Mouse (Mus musculus): ENCODE results near the gene Smndc1.
"Not testable (repeated sequence)": the region's sequence is repeated elsewhere in the genome, so short reads cannot be mapped to it uniquely, and the experiment has no call there.

Gene Smndc1

GRCm38 (mm10) chr19:53412149-53412848, 21.9 kb upstream of the Smndc1 start:
- DNase-seq (ENCODE audit: low read depth, low spot score): peak; percentile 99

DNA sequence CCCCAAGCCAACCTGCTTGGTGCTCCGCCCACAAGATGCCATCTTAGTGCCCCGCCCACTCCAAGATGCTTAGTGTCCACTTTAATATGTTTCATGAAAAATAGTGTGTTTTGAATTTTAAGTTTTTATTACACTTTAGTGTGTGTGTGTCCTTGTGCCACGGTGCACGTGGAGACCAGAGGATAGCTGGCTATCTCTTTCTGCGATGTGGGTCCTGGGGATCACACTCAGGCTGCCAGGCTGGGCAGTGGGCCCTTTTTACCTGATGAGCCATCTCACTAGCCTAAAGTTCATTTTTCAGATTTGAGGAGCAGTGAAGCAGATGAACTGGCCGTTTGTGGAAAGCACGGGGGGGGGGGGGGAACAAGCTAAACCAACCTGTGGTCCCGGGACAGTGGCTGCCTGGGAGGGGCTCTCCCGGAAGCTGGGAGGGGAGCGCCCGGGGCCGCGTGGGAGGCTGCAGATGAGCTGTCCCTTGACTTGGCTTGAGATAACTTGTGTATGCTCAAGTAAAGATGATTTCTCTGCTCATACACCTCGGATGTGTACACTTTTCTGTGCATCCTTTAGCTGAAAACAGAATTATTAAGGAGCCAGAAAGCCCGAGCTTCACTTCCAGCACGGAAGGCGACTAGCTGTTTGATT, 19.4 kb upstream of the Smndc1 start:
- no peak for DNase-seq (ENCODE audit: low read depth, low spot score)

- DNase-seq (ENCODE audit: low read depth, low spot score): peak; percentile 93
Measured at GRCm38 (mm10) chr19:53408398-53408797, 18.0 kb upstream of the Smndc1 start.

DNA sequence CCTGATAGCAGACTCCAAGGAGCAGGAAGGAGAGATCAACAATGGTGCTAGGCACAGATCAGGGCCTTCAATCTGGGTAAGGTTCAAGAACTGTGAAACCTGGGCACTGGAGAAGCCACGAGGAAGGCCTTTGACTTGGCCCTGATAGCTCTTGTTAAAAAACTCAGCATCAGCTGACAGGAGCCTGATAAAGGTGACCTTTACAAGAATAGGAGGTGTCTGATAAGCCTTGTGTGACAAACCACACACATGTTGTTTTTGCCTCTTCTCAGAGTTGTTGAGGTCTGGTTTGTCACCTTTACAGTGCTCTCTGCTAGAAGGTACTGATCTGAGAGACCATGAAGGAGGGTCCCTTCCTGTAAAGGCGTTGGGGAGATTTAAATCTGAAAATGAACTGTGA, 17.0 kb upstream of the Smndc1 start:
- DNase-seq (ENCODE audit: low read depth, low spot score): no peak

- peak; percentile 85 for DNase-seq (ENCODE audit: low read depth, low spot score)
Measured at GRCm38 (mm10) chr19:53405810-53406209, 15.4 kb upstream of the Smndc1 start.

DNA sequence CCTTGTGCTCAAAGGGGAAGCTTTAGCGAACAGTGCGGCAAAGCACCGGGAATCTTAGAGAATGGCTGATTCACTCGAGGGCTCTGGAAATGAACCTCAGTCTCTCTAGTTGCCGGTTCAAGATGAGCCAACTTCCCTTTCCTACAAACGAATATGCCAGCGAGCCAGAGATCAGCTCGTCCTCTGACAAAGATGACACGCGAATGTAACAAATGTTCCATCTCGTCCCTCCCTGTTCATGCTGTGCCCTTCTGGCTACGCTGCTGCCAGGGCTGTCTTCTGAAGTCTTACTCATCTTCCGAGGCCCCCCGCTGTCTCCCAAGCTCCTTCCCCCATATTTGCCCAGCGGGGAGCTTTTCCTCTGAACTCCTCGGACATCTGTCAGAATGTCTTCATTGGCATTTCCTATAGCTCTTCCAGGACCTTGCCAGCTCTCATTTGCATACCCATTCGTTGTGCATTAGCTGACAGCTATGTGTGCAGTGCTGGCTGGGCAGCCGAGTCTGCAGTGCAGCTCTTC, 14.5 kb upstream of the Smndc1 start:
- no peak for DNase-seq (ENCODE audit: low read depth, low spot score)

GRCm38 (mm10) chr19:53404219-53404836, 13.9 kb upstream of the Smndc1 start:
- peak; percentile 99 for DNase-seq (ENCODE audit: low read depth, low spot score)

DNA sequence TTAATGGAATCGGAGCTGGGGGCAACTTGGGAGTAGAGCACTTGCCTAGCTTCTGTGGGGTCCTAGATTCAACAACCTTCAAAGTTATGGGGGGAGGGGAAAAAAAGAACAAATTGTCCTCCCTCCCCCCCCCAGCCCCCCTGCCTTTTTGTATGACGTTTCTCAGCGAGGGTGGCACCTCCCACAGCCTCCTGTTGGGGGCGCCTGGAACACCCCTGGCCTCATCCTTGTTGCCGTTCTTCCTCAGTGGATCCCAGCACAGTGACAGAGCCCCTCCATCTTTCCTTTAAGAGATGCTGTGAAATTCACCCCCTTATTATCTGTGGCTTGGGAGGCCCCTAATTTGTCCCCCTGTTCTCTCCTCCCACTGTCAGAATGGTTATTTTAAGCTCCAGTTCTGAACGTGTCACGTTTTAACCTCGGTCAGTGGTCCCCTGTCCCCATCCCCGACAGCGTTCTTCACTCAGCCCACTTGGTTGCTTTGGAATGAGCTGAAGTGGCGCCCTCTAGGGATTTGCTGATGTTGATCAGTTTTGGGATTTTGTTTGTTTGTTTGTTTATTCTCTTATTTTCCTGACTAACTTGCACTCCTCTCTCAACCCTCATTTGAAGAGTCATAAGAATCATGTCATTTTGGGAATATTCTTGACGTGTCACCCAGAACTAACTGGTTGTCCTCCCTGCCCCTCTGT, 12.5 kb upstream of the Smndc1 start:
- DNase-seq (ENCODE audit: low read depth, low spot score): no peak

DNA sequence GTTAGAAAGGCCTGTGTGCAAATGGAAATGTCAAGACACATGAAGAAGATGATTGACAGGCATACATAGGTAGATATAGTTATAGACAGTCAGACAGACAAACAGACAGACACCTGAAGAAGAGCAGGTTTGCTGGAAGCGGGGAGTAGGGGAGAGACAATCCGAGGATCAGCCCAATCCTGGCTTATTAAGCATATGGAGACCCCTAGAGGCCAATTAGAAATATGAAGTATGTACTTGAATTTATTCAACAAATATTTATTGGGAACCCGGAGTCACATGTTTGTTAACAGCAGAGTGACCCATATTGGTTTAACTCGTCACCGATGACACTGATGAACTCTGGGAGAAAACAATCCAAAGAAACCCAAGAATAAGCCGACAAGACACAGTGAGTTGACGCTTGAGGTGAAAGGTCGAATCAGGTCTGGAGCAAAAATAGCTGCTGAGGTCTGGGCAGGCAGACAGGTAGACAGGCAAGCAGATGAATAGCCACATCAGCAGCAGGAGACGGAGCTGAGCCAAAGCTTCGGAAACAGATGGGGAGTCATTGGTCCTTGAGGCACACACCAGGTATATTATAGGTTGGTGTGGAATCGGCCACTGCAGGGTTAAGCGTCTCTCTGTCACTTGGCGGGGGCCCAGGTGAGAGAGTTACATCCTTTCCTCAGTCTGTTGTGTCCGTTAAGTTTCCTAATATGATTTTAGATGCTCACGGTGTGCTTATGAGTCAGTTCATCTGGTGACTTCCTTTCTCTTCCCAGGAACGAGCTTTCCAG, 10.1 kb upstream of the Smndc1 start:
- DNase-seq (ENCODE audit: low read depth, low spot score): no peak

GRCm38 (mm10) chr19:53399213-53399612, 8.8 kb upstream of the Smndc1 start:
- no peak for DNase-seq (ENCODE audit: low read depth, low spot score)

DNA sequence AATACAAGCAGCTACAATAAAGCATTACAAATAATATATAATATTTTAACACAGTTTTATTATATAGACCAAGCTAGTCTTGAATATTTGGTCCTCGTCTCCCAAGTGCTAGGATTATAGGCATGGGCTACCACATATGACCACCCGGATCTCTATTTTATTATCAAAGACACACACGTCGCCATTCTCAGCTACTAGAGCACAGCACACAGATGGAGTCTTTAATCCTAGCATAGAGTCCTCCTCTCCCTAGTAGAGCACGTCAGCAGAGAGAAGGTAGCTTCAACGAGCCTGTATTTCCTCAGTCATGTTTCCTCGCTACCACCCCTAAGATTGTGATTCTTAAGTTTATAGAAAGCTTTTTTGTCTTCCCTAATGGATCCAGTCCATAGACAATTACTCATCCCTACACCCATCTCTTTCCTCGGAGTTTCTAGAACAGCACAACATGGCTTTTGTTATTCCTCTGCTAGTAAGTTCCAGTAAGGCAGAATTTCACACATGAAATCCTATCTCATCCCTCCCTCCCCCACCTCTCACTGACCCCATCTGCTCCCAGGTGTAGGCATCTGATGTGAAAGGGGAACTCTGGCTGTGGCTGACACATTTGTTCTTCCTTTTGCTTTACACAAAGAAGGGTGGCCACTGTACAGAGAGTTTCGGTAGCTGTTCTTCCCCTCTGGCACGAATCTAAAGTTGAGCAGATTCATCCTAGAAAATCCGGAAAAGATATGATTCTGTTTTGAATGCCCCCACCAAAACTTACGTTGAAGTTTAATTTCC, 7.3 kb upstream of the Smndc1 start:
- DNase-seq (ENCODE audit: low read depth, low spot score): no peak

GRCm38 (mm10) chr19:53395805-53396204, 5.4 kb upstream of the Smndc1 start:
- not testable (repeated sequence) for DNase-seq (ENCODE audit: low read depth, low spot score)

DNA sequence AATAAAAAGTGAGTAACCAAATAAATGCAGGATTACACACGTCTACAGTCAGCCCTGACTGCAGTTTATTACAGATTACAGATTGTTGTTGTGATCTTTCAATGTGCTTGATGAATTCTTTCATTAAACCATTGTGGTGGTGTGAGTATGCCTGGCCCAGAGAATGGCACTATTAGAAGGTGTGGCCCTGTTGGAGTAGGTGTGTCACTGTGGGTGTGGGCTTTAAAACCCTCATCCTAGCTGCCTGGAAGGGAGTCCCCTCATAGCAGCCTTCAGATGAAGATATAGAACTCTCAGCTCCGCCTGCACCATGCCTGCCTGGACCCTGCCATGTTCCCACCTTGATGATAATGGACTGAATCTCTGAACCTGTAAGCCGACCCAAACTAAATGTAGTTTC, 4.6 kb upstream of the Smndc1 start:
- DNase-seq (ENCODE audit: low read depth, low spot score): not testable (repeated sequence)

DNA sequence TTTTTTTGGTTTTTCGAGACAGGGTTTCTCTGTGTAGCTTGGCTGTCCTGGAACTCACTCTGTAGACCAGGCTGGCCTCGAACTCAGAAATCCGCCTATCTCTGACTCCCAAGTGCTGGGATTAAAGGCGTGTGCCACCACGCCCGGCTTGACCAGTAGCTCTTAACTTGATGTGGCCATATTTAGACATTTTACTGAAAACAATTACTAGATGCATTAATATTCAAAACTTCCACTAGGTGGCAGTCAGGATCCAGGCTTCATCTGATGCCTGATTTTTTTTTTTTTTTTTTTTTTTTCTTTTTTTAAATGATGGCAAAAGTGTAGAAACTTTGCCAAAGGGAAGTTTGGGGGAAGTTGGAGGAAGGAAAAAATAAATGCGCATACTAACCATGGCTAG, 4.2 kb upstream of the Smndc1 start:
- peak; percentile 91 for DNase-seq (ENCODE audit: low read depth, low spot score)

GRCm38 (mm10) chr19:53393646-53394045, 3.3 kb upstream of the Smndc1 start:
- DNase-seq (ENCODE audit: low read depth, low spot score): no peak

DNA sequence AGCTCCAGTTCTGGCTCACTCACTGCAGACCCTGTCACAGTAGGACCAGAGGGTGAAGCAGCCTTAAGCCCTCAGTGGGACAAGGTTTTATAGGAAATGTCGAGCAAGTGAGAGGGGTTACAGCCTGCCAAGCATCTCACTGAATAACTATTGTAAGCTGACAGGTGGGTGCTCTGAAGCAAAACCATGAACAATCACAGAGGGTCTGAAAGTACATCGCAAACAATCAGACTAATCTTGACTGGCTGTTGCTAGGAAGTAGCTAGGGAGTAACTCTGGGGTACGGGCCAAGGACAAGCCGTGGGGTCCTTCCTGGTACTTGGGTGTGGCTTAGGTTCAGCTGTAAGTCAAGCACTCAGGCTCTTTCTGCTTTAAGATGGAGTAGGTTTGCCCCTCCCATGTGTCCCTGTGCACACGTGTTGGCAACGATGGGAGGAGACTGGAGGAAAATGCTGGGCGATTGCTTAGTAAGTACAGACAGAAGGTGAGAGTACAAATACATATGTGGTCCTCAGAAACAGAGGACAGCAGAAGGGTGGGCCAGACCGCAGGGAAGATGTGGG, 2.5 kb upstream of the Smndc1 start:
- DNase-seq (ENCODE audit: low read depth, low spot score): no peak

DNA sequence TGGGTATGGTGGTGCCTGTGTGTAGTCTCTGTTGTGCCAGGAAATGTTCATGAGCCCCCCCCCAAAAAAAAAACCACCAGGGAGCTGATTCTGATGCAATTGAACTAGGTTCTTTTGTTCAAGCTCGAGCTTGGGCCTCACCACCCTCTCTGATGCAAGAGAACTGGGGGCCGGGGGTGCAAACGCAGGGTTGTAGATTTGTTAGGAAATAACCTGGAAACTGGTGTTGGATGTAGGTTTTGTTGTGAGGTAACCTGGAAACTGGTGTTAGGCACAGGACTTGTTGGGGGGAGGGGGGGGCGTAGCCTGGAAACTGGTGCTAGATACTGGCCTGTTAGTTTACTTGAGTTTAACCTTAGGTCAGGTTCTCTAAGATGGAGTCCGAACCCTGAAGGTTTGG, 1.4 kb upstream of the Smndc1 start:
- peak; percentile 35 for DNase-seq (ENCODE audit: low read depth, low spot score)

GRCm38 (mm10) chr19:53391386-53391785, 1.0 kb upstream of the Smndc1 start:
- DNase-seq (ENCODE audit: low read depth, low spot score): peak; percentile 24

DNA sequence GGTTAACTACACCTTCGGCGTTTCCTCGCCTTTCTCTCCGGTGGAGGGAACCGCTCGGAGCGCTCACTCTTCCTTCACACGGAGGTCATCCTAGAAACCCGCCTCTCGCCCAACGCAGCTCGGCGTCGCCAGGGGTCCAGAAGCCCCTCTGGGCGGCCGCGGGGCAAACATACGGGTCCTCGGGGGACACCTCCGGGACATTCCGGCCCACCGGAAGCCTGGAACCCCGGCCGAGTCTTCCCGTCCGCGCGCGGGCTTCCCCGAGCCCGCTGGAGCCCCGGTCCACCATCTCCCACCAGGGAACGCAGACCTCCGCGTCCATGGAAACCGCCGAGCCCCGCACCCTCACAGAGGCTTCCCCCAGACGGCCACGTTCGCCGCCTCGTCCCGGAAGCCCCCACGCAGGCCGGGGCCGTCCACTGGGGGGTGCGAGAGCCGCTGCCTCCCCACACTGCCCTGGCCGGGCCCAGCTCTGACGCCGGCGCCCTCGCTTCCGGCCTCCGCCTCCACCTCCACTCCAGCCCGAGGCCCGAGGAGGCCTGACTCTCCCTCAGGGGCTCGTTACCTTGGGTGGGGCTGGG, 437 bp downstream of the Smndc1 start:
- peak; percentile 25 for DNase-seq (ENCODE audit: low read depth, low spot score)

DNA sequence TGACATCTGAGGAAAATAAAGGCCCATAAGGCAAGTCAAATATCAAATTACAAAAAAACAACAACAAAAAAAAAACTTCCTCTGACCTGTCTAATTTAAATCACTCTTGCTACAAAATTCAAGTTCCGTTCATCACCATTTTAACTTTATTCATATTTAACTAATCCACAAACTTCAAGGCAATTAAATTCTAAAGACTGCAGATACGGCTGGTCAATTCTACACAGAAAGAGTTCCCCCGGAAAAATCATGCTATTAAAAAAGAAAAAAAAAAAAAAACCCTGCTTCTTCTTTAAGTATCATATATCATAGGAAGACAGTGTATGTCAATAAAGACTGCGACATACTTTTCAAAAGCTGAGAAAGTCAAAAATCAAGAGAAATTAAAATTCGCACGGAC, 961 bp downstream of the Smndc1 start:
- DNase-seq (ENCODE audit: low read depth, low spot score): no peak
